Mouse (Mus musculus): ENCODE results near the gene Tenm1. TPM values are rescaled to one million over a fixed set of nuclear protein-coding genes. Genes with fewer than 3 reads are reported as not detected.

The Tenm1 gene
- polyA plus RNA-seq, 1 experiment from 2014 or later, result 1.2 TPM

DNA sequence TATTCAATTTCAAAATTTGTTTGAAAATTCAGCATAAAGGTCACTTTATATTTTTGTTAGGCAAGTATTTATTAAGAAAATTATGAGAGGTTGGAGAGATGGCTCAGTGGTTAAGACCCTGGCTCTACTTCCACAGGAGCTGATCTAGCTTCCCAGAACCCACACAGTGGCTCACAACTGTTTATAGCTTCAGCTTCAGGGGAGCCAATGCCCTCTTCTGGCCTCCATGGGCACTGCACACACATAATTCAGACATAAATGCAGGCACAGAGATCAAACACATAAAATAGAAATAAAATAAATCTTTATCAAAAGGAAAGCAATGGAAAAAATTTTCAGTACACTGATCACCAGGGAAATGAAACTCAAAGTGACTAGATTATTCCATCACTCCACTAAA lies 916.4 kb downstream of the Tenm1 start:
- Histone ChIP-seq H3K4me3 (no peak overlapping the region), H3K4me1 (no peaks in the 10 kb centered on the region), H3K27me3 (no peaks in the 10 kb centered on the region), H3K9ac (no peak overlapping the region), H3K4me2 (replicated peaks) (no peak overlapping the region), H3K36me3 (no peaks in the 10 kb centered on the region), H3K27ac (no peak overlapping the region), H3K9me3 (no peaks in the 10 kb centered on the region)
- no peak for ATAC-seq (ENCODE audit: insufficient number of reproducible peaks, insufficient read depth, low FRiP score, low TSS enrichment)

DNA sequence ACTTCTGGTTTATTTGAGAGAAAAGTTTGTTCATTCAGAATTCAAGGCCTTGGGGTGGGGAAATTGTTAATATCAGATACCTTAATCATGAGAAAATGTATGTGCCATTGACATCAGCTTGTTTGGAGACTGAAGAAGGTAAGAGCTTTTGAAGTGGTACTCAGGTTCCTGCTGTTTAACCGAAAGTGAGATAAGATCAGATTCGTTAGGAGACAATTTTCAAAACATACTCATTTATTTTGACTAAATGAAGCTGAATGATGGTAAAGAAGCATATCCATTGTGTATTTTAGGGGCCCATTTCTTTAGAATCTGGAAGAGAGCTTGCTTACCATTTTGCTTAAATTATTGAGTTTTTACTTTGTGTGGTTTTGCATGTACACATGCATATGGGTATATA lies 917.8 kb downstream of the Tenm1 start:
- H3K4me3 ChIP-seq, result no peak overlapping the region
- no peak overlapping the region for H3K9ac ChIP-seq
- no peak overlapping the region for H3K27ac ChIP-seq
- no peak overlapping the region for H3K4me2 ChIP-seq (replicated peaks)
- no peaks in the 10 kb centered on the region for H3K36me3 ChIP-seq
- H3K27me3 ChIP-seq, result no peaks in the 10 kb centered on the region
- H3K9me3 ChIP-seq, result no peaks in the 10 kb centered on the region
- ATAC-seq (ENCODE audit: insufficient number of reproducible peaks, insufficient read depth, low FRiP score, low TSS enrichment), result no peak
- no peaks in the 10 kb centered on the region for H3K4me1 ChIP-seq
- WGBS, result 82% methylated on average over 2 of the region's 2 CpGs

DNA sequence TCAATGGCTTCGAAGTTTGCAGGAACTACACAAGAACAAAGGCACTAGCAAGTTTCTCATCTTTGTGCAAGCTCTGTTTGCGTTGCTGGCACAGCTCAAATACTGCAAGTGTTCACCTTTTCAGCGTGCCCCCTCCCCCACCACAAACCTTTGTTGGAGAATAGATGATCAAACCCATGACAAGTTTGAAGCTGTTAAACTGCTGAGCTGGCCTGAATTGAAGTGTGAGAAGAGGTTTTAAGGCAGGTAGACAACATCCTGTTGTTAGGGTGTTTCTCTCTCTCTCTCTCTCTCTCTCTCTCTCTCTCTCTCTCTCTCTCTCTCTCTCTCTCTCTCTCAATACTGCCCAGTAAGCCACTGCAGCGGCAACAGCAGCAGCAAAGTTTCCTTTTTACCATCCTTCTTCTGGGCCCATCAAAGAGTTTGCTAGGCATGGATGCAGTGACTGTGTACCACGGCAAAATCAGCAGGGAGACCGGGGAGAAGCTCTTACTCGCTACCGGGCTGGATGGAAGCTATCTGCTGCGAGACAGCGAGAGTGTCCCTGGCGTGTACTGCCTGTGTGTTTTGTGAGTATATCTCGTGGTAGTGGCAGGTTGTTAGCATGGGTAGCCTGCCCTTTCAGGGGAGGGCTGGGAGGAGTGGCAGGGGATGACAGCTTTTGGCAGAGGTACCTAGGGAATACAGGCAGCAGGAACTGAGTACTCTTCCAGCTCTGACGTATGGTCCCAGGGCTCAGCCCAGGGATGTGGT lies 926.5 kb downstream of the Tenm1 start, which contains the start of gene Sh2d1a:
Gene Sh2d1a (plus strand): TSS at position 163 of the 753 bp plus-strand sequence.
- no peak within 1 kb of the TSS for H3K27ac ChIP-seq
- no peak within 1 kb of the TSS for H3K4me3 ChIP-seq
- ATAC-seq (ENCODE audit: insufficient number of reproducible peaks, insufficient read depth, low FRiP score, low TSS enrichment), result no peak
- no peak within 1 kb of the TSS for H3K9ac ChIP-seq
- no peaks in the 10 kb centered on the region for H3K4me1 ChIP-seq
- no peaks in the 10 kb centered on the region for H3K36me3 ChIP-seq
- no peak within 1 kb of the TSS for H3K4me2 ChIP-seq (replicated peaks)
- no peaks in the 10 kb centered on the region for H3K27me3 ChIP-seq
- no peaks in the 10 kb centered on the region for H3K9me3 ChIP-seq
- 81% methylated on average over 13 of the region's 13 CpGs for WGBS

GRCm38 (mm10) chrX:42500538-42500937 lies 928.4 kb downstream of the Tenm1 start:
- Histone ChIP-seq H3K4me2 (replicated peaks) (no peak overlapping the region), H3K9me3 (no peaks in the 10 kb centered on the region), H3K27ac (no peak overlapping the region), H3K9ac (no peak overlapping the region), H3K4me1 (no peaks in the 10 kb centered on the region), H3K4me3 (no peak overlapping the region), H3K36me3 (no peaks in the 10 kb centered on the region), H3K27me3 (no peaks in the 10 kb centered on the region)
- ATAC-seq (ENCODE audit: insufficient number of reproducible peaks, insufficient read depth, low FRiP score, low TSS enrichment), result no peak

GRCm38 (mm10) chrX:42490336-42490735 lies 938.6 kb downstream of the Tenm1 start:
- Histone ChIP-seq H3K4me3 (no peak overlapping the region), H3K27me3 (no peaks in the 10 kb centered on the region), H3K4me1 (no peaks in the 10 kb centered on the region), H3K27ac (no peak overlapping the region), H3K9me3 (no peaks in the 10 kb centered on the region), H3K36me3 (no peaks in the 10 kb centered on the region), H3K4me2 (replicated peaks) (no peak overlapping the region), H3K9ac (no peak overlapping the region)
- WGBS, result 95% methylated on average over 8 of the region's 8 CpGs
- ATAC-seq (ENCODE audit: insufficient number of reproducible peaks, insufficient read depth, low FRiP score, low TSS enrichment), result no peak

GRCm38 (mm10) chrX:42489446-42489845 lies 939.5 kb downstream of the Tenm1 start, which contains the start of gene Tex13c2:
Gene Tex13c2 (plus strand): TSS chrX:42489691.
- H3K9ac ChIP-seq, result no peak within 1 kb of the TSS
- no peaks in the 10 kb centered on the region for H3K9me3 ChIP-seq
- H3K4me2 ChIP-seq (replicated peaks), result no peak within 1 kb of the TSS
- H3K4me1 ChIP-seq, result no peaks in the 10 kb centered on the region
- no peak within 1 kb of the TSS for H3K27ac ChIP-seq
- H3K4me3 ChIP-seq, result no peak within 1 kb of the TSS
- no peak for ATAC-seq (ENCODE audit: insufficient number of reproducible peaks, insufficient read depth, low FRiP score, low TSS enrichment)
- WGBS, result 92% methylated on average over 16 of the region's 16 CpGs
- H3K36me3 ChIP-seq, result no peaks in the 10 kb centered on the region
- H3K27me3 ChIP-seq, result no peaks in the 10 kb centered on the region

Other genes starting within 250 kb of the Tenm1 start
- not detected in 2 replicates for gene Tex13c1, start 162.0 kb upstream of the Tenm1 start, polyA plus RNA-seq (2016; fragmentation: Nextera tagmentation; extraction: Ambion mirVana)

All from embryonic facial prominence, embryonic 12.5 days (tissue).